ENCODE assay signal across 9 mouse cellular contexts in the genomic region with DNA sequence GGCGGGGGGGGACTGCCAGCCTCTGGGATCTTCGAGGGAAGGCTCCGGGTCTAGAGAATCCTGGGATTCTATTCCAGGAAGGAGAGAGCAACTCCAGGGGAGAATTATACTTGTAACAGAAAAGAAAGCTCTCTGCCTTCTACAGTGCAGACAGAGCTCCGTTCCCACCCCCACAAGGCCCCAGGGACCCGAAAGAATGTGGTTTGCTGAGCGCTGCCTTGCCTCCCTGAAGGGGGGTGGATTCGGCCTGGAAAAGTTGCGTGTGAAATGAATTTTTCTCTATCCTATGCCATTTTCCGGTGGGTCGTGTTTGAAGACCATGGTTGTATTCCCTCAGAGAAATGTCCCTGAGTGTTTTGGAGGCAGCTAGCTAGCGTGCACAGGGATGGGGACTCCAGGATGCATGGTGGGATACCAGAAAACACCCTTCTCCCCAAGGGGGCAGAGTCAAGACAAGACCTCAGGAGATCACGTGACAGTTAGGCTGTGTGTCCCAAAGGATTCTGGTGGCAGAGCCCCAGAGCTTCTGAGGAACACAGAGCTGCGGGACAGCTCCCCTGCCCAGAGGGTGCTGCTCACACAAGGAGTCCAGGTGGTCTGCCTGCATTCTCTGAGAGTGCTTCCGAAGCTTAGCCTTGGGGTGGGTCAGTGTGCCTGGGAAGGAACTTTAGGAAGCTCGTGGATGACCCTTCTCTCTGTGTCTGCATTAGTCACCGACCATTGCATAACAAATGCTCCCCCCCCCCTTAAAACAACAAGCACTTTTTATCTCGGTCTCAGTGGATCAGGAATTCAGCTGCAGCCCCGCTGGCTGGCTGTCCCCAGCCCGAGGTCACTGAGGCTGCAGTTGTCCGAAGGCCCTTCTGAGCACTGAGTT. TPM values are rescaled to one million over a fixed set of nuclear protein-coding genes. Genes with fewer than 3 reads are reported as not detected.
A peak's percentile ranks its signal among the peaks of the same experiment; 100 is the strongest.
DNase-seq lines count a peak whose midpoint lies in the region; ATAC-seq and TF ChIP-seq lines count a peak whose summit lies in the region.
"Had no signal": no experiment of that assay in that cellular context is flagged by ENCODE, and none has a peak within 500 bp of the region (broad histone marks: within the 10 kb centered on the region; RNA-seq: fewer than 3 reads in every experiment).

No protein-coding gene starts in this region.

- peak overlapping the region; percentile 69 for H3K27ac ChIP-seq in hindbrain, postnatal 0 days
- no peak overlapping the region for H3K27ac ChIP-seq in liver, embryonic 15.5 days (replicated peaks)
- H3K27ac ChIP-seq in olfactory bulb, adult 2 months (ENCODE audit: insufficient read depth, low read depth, low read length), result peak overlapping the region; percentile 6; the same call in 1 of the 2 replicates
- H3K27ac ChIP-seq: liver, embryonic 14.5 days had no signal

- H3K9me3 ChIP-seq in E14TG2a.4 (ENCODE audit: low read length), result no peaks in the 10 kb centered on the region
- no peaks in the 10 kb centered on the region for H3K9me3 ChIP-seq in hindbrain, postnatal 0 days (ENCODE audit: low read length)
- H3K9me3 ChIP-seq in liver, embryonic 15.5 days (replicated peaks), result no peaks in the 10 kb centered on the region

- peak; percentile 74 for DNase-seq in brain, adult 2 months (ENCODE audit: low read depth, low spot score)
- DNase-seq in gastrocnemius, postnatal 25 days, result peak; percentile 86
- peak; percentile 59 for DNase-seq in hindbrain, postnatal 0 days (ENCODE audit: low spot score)
- DNase-seq in layer of hippocampus, adult 11-12 months (ENCODE audit: low spot score), result no peak
- no peak for DNase-seq in right cerebral cortex, postnatal 25 days

- no peak for TF ChIP-seq POLR2A in olfactory bulb, adult 2 months (IDR thresholded peaks at IDR 0.05; ENCODE audit: insufficient read depth, low read depth, low read length)

- no peaks in the 10 kb centered on the region for H3K36me3 ChIP-seq in E14TG2a.4 (ENCODE audit: insufficient read depth, low read length)
- no peaks in the 10 kb centered on the region for H3K36me3 ChIP-seq in hindbrain, postnatal 0 days (ENCODE audit: insufficient read depth, low read length)
- no peaks in the 10 kb centered on the region for H3K36me3 ChIP-seq in liver, embryonic 15.5 days (replicated peaks)

- peaks cover 40% of the 10 kb centered on the region for H3K27me3 ChIP-seq in E14TG2a.4 (ENCODE audit: insufficient read depth, low read length)
- H3K27me3 ChIP-seq in hindbrain, postnatal 0 days (ENCODE audit: insufficient read depth, low read length), result no peaks in the 10 kb centered on the region
- H3K27me3 ChIP-seq in liver, embryonic 15.5 days, result peaks cover 56% of the 10 kb centered on the region

- no peak for TF ChIP-seq CTCF in E14TG2a.4 (conservative IDR thresholded peaks at IDR 0.05; ENCODE audit: low read length)
- TF ChIP-seq CTCF in hindbrain, postnatal 0 days (IDR thresholded peaks at IDR 0.05; ENCODE audit: low read depth), result no peak
- TF ChIP-seq CTCF in olfactory bulb, adult 2 months (IDR thresholded peaks at IDR 0.05; ENCODE audit: insufficient read depth, low read depth, low read length), result no peak

- H3K4me3 ChIP-seq in E14TG2a.4 (replicated peaks; ENCODE audit: low read length), result 0 out of 2 replicates have a peak overlapping the region, but pooled peaks have one; percentile 10
- H3K4me3 ChIP-seq in hindbrain, postnatal 0 days (ENCODE audit: low read length), result no peak overlapping the region
- H3K4me3 ChIP-seq in liver, embryonic 15.5 days (replicated peaks), result no peak overlapping the region
- H3K4me3 ChIP-seq in olfactory bulb, adult 2 months (ENCODE audit: insufficient read depth, low read depth, low read length), result no peak overlapping the region

- H3K9ac ChIP-seq in hindbrain, postnatal 0 days (replicated peaks; ENCODE audit: low read length), result no peak overlapping the region
- no peak overlapping the region for H3K9ac ChIP-seq in liver, embryonic 15.5 days
- H3K9ac ChIP-seq: liver, embryonic 14.5 days had no signal

- H3K4me2 ChIP-seq in hindbrain, postnatal 0 days (ENCODE audit: low read depth, low read length), result peak overlapping the region; percentile 6; the same call in 1 of the 2 replicates
- peak overlapping the region; percentile 45; the same call in 1 of the 2 replicates for H3K4me2 ChIP-seq in liver, embryonic 15.5 days

- 13% methylated on average over 19 of the region's 20 CpGs for WGBS in hindbrain, postnatal 0 days
- 18% methylated on average over 20 of the region's 20 CpGs for WGBS in liver, embryonic 15.5 days (ENCODE audit: insufficient replicate concordance)
- WGBS in olfactory bulb, adult 2 months, result 21% methylated on average over 20 of the region's 20 CpGs

- peaks cover 81% of the 10 kb centered on the region for H3K4me1 ChIP-seq in E14TG2a.4 (replicated peaks; ENCODE audit: low read depth, low read length)
- peaks cover 15% of the 10 kb centered on the region for H3K4me1 ChIP-seq in hindbrain, postnatal 0 days (ENCODE audit: insufficient read depth, low read length)
- H3K4me1 ChIP-seq in liver, embryonic 15.5 days (replicated peaks), result peaks cover 38% of the 10 kb centered on the region
- peaks cover 31% of the 10 kb centered on the region for H3K4me1 ChIP-seq in olfactory bulb, adult 2 months (ENCODE audit: control insufficient read depth, insufficient read depth, low read length)

- no peak for ATAC-seq in hindbrain, postnatal 0 days
- no peak for ATAC-seq in liver, embryonic 15.5 days (ENCODE audit: insufficient read depth)

RNA-seq across cellular contexts. Expression of gene Cstad, which starts 6.4 kb away (rescaled TPM):
- total RNA-seq in gastrocnemius, postnatal 25 days (2021), result 1 to 10 TPM; 2.3 TPM
- 1.3 and 4.6 TPM in 2 replicates for total RNA-seq in hindbrain, postnatal 0 days (2014; rRNA removed)
- polyA plus RNA-seq in hindbrain, postnatal 0 days (2015; fragmentation: Nextera tagmentation; extraction: Ambion mirVana), result 0.54 TPM in 1 of 2 replicates, not detected in the other
- polyA plus RNA-seq in liver, embryonic 15.5 days (2015; fragmentation: Nextera tagmentation; extraction: Ambion mirVana), result not detected in 2 replicates
- not detected in 2 replicates for polyA plus RNA-seq in olfactory bulb, adult 2 months (2012; ENCODE audit: insufficient read depth, insufficient read length, low replicate concordance, missing spikeins)

Comparison
In these comparisons a context has a peak if more than half of its experiments do, and no peak if none do; other contexts are left out.
1. DNase-seq: peak in brain, adult 2 months (single experiment), gastrocnemius, postnatal 25 days (single experiment) and hindbrain, postnatal 0 days (single experiment); none in layer of hippocampus, adult 11-12 months (single experiment) and right cerebral cortex, postnatal 25 days (single experiment).